Comparison of ENCODE assay signal across 27 mouse cellular contexts in the genomic region with DNA sequence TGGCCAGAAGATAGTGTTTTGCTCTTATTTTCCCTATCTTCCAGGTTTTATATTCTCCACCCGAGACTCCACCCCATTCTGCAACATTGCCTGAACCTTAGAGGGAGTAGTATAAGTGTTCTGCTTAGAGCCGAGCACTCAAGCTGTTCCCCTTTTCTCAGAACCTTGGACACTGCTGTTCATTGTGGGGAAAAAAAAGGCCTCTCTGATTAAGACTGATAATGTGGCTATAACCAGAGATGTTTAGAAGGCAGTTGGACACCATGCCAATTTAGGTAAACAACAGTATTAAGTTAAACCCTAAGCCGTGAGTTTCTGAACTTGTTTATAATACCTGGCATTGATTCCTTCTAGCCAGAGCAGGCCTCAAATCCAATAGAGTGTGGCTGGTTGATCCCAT. TPM values are rescaled to one million over a fixed set of nuclear protein-coding genes. Genes with fewer than 3 reads are reported as not detected.
"Had no signal": no experiment of that assay in that cellular context is flagged by ENCODE, and none has a peak within 500 bp of the region (broad histone marks: within the 10 kb centered on the region; RNA-seq: fewer than 3 reads in every experiment).

No protein-coding gene starts in this region.

- H3K36me3 ChIP-seq: embryonic facial prominence, embryonic 10.5 days; embryonic facial prominence, embryonic 12.5 days; embryonic facial prominence, embryonic 13.5 days; embryonic facial prominence, embryonic 15.5 days; forebrain, embryonic 10.5 days; forebrain, embryonic 12.5 days; heart, embryonic 10.5 days had no signal

- H3K9ac ChIP-seq: embryonic facial prominence, embryonic 12.5 days; embryonic facial prominence, embryonic 13.5 days; embryonic facial prominence, embryonic 15.5 days; forebrain, embryonic 12.5 days; forebrain, embryonic 13.5 days; forebrain, embryonic 15.5 days; forebrain, postnatal 0 days had no signal

- DNase-seq: cerebellum, adult 9-11 months; cerebellum, postnatal 10 days; cerebellum, postnatal 14 days; cerebellum, postnatal 25 days; cerebellum, postnatal 36 days; embryo, embryonic 11 days; forebrain, postnatal 0 days; gastrocnemius, adult 2 months; gastrocnemius, postnatal 10 days; gastrocnemius, postnatal 14 days; gastrocnemius, postnatal 25 days; gastrocnemius, postnatal 36 days; heart, adult 11 months; heart, adult 18-20 months; heart, adult 2 months had no signal

- H3K27me3 ChIP-seq: embryonic facial prominence, embryonic 12.5 days; embryonic facial prominence, embryonic 13.5 days; embryonic facial prominence, embryonic 15.5 days; forebrain, embryonic 12.5 days; forebrain, embryonic 13.5 days; forebrain, embryonic 15.5 days had no signal

- H3K4me3 ChIP-seq: embryonic facial prominence, embryonic 10.5 days; embryonic facial prominence, embryonic 12.5 days; embryonic facial prominence, embryonic 13.5 days; embryonic facial prominence, embryonic 15.5 days; erythroblast, embryonic 14.5 days; forebrain, embryonic 10.5 days; forebrain, embryonic 12.5 days; forebrain, embryonic 13.5 days; forebrain, embryonic 15.5 days; gastrocnemius, adult 2 months; heart, adult 2 months; heart, embryonic 10.5 days had no signal

- ATAC-seq: forebrain, embryonic 13.5 days; forebrain, embryonic 14.5 days; forebrain, embryonic 15.5 days; forebrain, embryonic 16.5 days; forebrain, postnatal 0 days had no signal

- H3K27ac ChIP-seq: embryonic facial prominence, embryonic 10.5 days; embryonic facial prominence, embryonic 12.5 days; embryonic facial prominence, embryonic 13.5 days; embryonic facial prominence, embryonic 15.5 days; forebrain, embryonic 10.5 days; forebrain, embryonic 12.5 days; forebrain, embryonic 13.5 days; forebrain, embryonic 15.5 days; gastrocnemius, adult 2 months; heart, adult 2 months; heart, embryonic 10.5 days had no signal

- H3K9me3 ChIP-seq: embryonic facial prominence, embryonic 10.5 days; embryonic facial prominence, embryonic 12.5 days; embryonic facial prominence, embryonic 13.5 days; embryonic facial prominence, embryonic 15.5 days; forebrain, embryonic 10.5 days; forebrain, embryonic 12.5 days; forebrain, embryonic 13.5 days; forebrain, embryonic 15.5 days; heart, embryonic 10.5 days had no signal

RNA-seq across cellular contexts. Expression of gene Nod2, which starts 55.7 kb away (rescaled TPM):
- polyA plus RNA-seq: erythroblast, embryonic 14.5 days had no signal
